Mouse (Mus musculus): ENCODE measurements around the gene Slc9a4. TPM values are rescaled to one million over a fixed set of nuclear protein-coding genes. Genes with fewer than 3 reads are reported as not detected.
"Not testable (repeated sequence)": the region's sequence is repeated elsewhere in the genome, so short reads cannot be mapped to it uniquely, and the experiment has no call there.

Gene Slc9a4
- 0.04 TPM in 1 of 2 replicates, not detected in the other for polyA plus RNA-seq (2015; fragmentation: Nextera tagmentation; extraction: Ambion mirVana)

DNA sequence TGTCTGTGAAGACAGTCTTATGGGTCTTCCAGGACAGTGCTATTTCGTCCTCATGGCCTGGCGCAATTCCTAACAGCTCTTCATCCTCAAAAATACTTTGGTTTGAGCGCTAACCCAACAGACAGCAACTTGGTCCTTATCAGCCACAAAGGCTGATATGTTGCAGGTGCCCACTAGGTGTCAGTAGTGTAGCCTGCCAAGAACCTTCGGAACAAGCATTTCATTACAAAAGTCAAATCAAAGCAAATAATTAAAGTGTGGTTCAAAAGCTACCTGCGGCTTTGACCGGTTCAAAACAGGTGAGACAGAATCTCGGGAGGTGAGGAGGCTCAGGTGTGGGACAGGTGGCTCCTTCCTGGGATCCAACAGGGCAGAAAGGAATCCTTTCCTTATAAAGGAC lies at the start of gene Slc9a4:
Slc9a4 (plus strand) TSS at position 298 of the 400 bp plus-strand sequence.
- Histone ChIP-seq H3K4me3 (no peak within 1 kb of the TSS), H3K4me2 (peak within 1 kb of the TSS; percentile 6; the same call in 1 of the 2 replicates), H3K9me3 (no peaks in the 10 kb centered on the region)

DNA sequence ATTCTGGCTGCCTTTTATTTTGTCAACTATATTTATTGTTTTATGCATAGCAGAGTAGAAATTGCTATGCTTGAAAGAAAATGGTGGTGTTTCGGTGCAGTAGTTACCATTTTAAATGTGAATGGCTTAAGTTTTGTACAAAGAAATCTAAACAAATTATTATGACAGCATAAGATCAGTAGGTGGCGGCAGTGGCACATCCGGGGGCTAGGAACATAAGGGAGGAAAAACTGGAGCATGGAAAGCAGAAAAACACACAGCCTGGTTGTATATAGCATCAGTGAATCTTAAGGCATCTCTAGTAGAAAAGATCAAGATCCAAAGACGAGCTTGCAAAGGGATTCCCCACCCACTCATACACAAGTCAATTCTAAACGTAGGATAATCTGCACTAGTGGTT lies 42.3 kb upstream of the Slc9a4 start:
- Histone ChIP-seq H3K4me1 (replicated peaks) (no peaks in the 10 kb centered on the region), H3K9me3 (no peaks in the 10 kb centered on the region), H3K9ac (no peak overlapping the region), H3K27ac (replicated peaks) (no peak overlapping the region), H3K36me3 (no peaks in the 10 kb centered on the region), H3K4me2 (no peak overlapping the region), H3K27me3 (no peaks in the 10 kb centered on the region), H3K4me3 (no peak overlapping the region)
- ATAC-seq (ENCODE audit: low read depth): no peak
- WGBS: 81% methylated on average over 5 of the region's 5 CpGs

More for the DNA sequence above, at the start of gene Slc9a4:
- H3K36me3 ChIP-seq: no peaks in the 10 kb centered on the region
- WGBS: 14% methylated on average over 7 of the region's 7 CpGs
- no peaks in the 10 kb centered on the region for H3K4me1 ChIP-seq (replicated peaks)
- H3K9ac ChIP-seq: no peak within 1 kb of the TSS
- H3K27ac ChIP-seq (replicated peaks): no peak within 1 kb of the TSS
- H3K27me3 ChIP-seq: peaks cover 6% of the 10 kb centered on the region
- no peak for ATAC-seq (ENCODE audit: low read depth)

DNA sequence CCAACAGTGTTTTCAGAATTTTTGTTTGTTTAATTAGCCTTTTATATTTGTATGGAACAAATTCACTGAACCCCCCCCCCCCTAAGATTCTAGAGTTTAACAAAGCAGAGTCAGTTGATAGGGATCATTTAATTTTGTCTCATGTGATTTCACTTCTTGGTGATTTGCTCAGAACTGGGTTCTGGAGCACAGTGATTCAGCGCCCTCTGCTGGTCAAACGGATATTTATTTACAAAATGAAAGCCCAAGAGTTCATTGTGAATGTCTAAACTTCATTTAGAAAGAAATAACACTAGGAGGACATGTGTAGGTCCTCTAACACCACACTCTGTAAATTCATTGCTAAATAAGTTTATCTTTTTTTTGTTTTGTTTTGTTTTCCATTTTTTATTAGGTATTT lies 35.2 kb upstream of the Slc9a4 start:
- H3K4me2 ChIP-seq: no peak overlapping the region
- H3K4me3 ChIP-seq: no peak overlapping the region
- no peaks in the 10 kb centered on the region for H3K27me3 ChIP-seq
- WGBS: 0% methylated on average over 2 of the region's 2 CpGs
- H3K9me3 ChIP-seq: no peaks in the 10 kb centered on the region
- no peaks in the 10 kb centered on the region for H3K36me3 ChIP-seq
- peaks cover 21% of the 10 kb centered on the region for H3K4me1 ChIP-seq (replicated peaks)
- no peak overlapping the region for H3K9ac ChIP-seq
- no peak for ATAC-seq (ENCODE audit: low read depth)
- no peak overlapping the region for H3K27ac ChIP-seq (replicated peaks)

DNA sequence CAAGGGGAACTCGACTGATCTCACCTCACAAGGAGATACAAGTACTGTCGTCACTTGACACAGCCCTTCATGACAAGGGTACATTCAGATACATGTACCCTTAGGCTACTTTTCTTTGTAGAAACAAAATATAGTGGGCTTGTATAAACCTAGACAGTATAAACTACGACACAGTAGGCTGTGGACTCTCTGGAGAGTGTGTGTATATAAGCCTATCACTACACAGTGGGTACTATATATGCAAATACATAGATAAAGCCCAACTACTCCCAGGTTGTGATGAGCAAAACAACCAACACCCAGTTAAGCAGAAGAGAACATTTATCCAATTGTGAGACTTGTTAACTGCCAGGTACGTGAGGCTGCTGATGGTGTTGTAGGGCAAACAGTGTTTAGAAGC lies 33.2 kb upstream of the Slc9a4 start:
- H3K27me3 ChIP-seq: no peaks in the 10 kb centered on the region
- 70% methylated on average over 4 of the region's 4 CpGs for WGBS
- H3K4me1 ChIP-seq (replicated peaks): peaks cover 21% of the 10 kb centered on the region
- H3K4me3 ChIP-seq: no peak overlapping the region
- no peaks in the 10 kb centered on the region for H3K36me3 ChIP-seq
- H3K4me2 ChIP-seq: peak overlapping the region; percentile 30; the same call in 1 of the 2 replicates
- no peak overlapping the region for H3K9ac ChIP-seq
- H3K27ac ChIP-seq (replicated peaks): peak overlapping the region; percentile 14; the same call in 1 of the 2 replicates
- ATAC-seq (ENCODE audit: low read depth): no peak; the same call in 1 of the 2 replicates
- H3K9me3 ChIP-seq: no peaks in the 10 kb centered on the region

DNA sequence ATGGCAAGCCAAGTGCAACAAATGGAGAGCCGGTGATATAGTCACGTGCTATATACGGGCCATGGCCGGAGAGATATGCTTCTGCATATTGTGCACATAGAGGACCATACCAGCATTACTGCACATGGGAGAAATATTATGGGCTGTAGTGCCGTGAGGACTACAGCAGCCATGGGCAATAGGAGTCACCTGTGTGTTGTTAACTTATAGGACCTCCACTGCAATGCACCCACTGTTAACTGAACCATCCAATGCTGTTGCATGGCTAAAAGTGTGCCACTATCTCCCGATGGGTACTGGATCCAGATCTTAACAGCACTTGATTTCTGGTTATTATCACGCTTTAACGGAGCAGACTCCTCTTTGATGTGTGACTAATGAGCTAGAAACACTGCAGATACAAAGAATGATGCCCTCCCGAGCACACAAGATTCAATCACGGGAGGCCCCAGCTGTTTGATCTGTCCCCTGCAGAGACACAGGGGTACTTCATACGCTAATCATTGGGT lies 32.8 kb upstream of the Slc9a4 start:
- 40% methylated on average over 11 of the region's 11 CpGs for WGBS
- ATAC-seq (ENCODE audit: low read depth): peak; percentile 86
- Histone ChIP-seq H3K36me3 (no peaks in the 10 kb centered on the region), H3K27ac (replicated peaks) (peak overlapping the region; percentile 14), H3K27me3 (no peaks in the 10 kb centered on the region), H3K9me3 (no peaks in the 10 kb centered on the region), H3K4me3 (no peak overlapping the region), H3K4me2 (peak overlapping the region; percentile 30), H3K9ac (no peak overlapping the region), H3K4me1 (replicated peaks) (peaks cover 21% of the 10 kb centered on the region)

DNA sequence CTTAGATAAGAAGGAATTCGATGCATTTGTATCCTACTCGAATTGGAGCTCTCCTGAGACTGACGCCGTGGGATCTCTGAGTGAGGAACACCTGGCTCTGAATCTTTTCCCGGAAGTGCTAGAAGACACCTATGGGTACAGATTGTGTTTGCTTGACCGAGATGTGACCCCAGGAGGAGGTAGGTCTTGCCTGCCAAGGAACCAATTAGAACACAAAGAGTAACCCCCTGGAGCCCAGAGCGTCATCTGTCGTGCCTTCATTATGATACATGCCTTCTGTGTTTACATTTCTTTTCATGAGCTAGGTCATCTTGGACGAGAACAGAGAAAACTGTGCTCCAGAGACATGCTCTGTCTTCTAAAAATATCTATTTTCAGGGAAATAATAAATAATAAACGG lies 32.1 kb upstream of the Slc9a4 start:
- H3K27ac ChIP-seq (replicated peaks): peak overlapping the region; percentile 14
- ATAC-seq (ENCODE audit: low read depth): peak; percentile 62; the same call in 1 of the 2 replicates
- no peak overlapping the region for H3K4me3 ChIP-seq
- 32% methylated on average over 10 of the region's 10 CpGs for WGBS
- H3K4me2 ChIP-seq: peak overlapping the region; percentile 30
- H3K9ac ChIP-seq: no peak overlapping the region
- peaks cover 21% of the 10 kb centered on the region for H3K4me1 ChIP-seq (replicated peaks)
- no peaks in the 10 kb centered on the region for H3K36me3 ChIP-seq
- no peaks in the 10 kb centered on the region for H3K9me3 ChIP-seq
- H3K27me3 ChIP-seq: no peaks in the 10 kb centered on the region

DNA sequence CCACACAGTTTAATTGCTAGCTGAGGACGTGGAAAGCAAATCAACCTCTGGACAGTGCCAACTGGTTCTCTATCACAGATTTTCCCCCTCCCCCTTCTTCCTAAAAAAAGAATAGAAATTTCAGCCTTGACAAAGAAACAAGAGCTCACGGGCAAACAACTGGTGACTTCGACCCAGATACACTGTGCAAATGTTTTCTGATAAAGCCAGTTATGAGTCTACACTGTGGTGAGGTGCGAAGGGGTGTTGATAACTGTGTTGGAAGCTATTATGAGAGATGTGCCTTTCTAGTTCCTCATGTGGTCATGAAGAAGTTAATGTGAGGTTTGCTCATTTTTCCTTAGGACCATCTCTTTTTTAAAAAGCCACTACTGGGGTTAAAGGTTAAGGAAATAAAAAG lies 10.5 kb upstream of the Slc9a4 start:
- no peaks in the 10 kb centered on the region for H3K36me3 ChIP-seq
- ATAC-seq (ENCODE audit: low read depth): no peak
- no peaks in the 10 kb centered on the region for H3K27me3 ChIP-seq
- no peaks in the 10 kb centered on the region for H3K9me3 ChIP-seq
- H3K9ac ChIP-seq: no peak overlapping the region
- H3K4me1 ChIP-seq (replicated peaks): no peaks in the 10 kb centered on the region
- H3K4me3 ChIP-seq: no peak overlapping the region
- no peak overlapping the region for H3K27ac ChIP-seq (replicated peaks)
- H3K4me2 ChIP-seq: no peak overlapping the region
- 85% methylated on average over 4 of the region's 4 CpGs for WGBS

DNA sequence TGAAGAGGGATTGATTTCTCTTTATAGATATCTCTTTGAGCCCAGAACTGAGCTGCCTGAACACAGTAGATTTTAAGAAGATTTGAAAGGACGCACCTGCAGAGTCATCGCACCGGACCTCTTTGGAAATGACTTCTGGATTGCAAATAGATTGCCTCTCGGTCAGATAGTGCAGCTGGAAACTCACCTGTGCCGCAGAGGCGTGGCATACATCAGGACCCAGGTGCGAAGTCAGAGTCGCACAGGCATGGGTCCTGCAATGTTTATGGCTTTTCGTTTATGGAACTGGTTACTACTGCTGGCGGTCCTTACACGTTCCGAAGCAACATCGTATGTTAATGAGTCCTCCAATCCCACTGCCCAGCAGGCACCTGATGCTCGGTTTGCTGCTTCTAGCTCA lies 388 bp downstream of the Slc9a4 start:
- H3K9ac ChIP-seq: no peak overlapping the region
- WGBS: 67% methylated on average over 14 of the region's 14 CpGs
- H3K36me3 ChIP-seq: no peaks in the 10 kb centered on the region
- no peak for ATAC-seq (ENCODE audit: low read depth)
- H3K27ac ChIP-seq (replicated peaks): no peak overlapping the region
- no peak overlapping the region for H3K4me3 ChIP-seq
- peaks cover 6% of the 10 kb centered on the region for H3K27me3 ChIP-seq
- H3K4me2 ChIP-seq: peak overlapping the region; percentile 6; the same call in 1 of the 2 replicates
- H3K4me1 ChIP-seq (replicated peaks): no peaks in the 10 kb centered on the region
- no peaks in the 10 kb centered on the region for H3K9me3 ChIP-seq

DNA sequence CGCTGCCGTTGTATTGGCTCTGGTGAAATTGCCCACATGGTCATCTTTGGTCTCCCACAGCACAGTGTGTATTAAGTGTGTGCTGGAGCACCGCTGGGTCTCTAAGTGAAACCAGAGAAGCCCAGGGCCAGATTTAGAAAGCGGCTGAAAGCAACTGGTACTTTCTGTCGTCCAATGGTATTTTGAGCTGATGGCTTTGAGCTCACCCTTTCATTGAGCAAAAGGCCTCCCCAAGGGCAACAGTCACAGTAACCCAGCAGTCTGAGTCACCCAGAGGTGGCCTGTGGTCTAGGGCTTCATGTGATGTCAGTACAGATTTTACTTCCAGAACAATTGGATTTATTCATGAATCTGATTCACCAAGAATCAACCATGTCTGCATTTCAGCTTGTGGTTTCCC lies 6.9 kb downstream of the Slc9a4 start:
- Histone ChIP-seq H3K4me2 (no peak overlapping the region), H3K9me3 (no peaks in the 10 kb centered on the region), H3K4me1 (replicated peaks) (no peaks in the 10 kb centered on the region), H3K4me3 (no peak overlapping the region), H3K9ac (no peak overlapping the region), H3K27me3 (no peaks in the 10 kb centered on the region), H3K27ac (replicated peaks) (no peak overlapping the region), H3K36me3 (no peaks in the 10 kb centered on the region)
- ATAC-seq (ENCODE audit: low read depth): no peak
- 87% methylated on average over 5 of the region's 5 CpGs for WGBS

DNA sequence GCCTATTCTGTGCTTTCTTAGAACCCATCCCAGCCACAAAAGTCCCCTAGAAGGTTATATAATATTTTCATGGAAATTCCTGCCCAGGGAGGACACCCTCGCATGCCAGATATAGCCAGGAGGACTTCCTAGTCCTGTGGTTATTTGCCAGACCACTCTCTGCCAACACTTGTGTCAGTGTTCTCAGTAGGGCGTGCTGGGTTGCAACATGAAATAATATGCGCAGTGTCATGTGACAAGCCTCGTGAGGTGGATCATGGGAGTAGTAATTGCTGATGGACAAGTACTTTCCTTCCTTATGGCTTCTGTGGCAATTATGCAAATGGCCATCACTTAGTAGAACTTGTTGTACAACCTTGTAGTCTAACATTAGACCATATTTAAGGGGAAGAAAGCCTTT lies 11.1 kb downstream of the Slc9a4 start:
- Histone ChIP-seq H3K4me1 (replicated peaks) (no peaks in the 10 kb centered on the region), H3K4me3 (no peak overlapping the region)
- WGBS: 90% methylated on average over 4 of the region's 4 CpGs

DNA sequence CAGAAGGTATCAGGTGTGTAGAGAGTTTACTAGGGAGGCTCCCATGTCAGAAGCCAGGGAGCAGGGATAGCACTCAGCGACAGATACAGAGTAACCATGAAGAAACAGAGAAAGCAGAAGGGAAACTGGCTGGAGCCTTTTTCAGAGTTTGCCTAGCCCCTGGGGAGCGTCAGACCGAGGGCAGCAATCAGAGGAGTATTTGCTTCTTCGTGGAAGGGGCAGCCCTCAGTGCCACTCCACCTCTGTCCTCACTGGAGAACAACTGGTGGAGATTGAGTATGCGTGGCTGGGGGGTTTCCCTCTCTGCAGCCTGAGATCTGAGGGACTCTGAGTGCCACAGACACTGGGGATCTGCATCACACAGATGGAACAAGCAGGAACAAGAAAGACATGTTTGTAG lies 17.9 kb downstream of the Slc9a4 start:
- Histone ChIP-seq H3K4me3 (no peak overlapping the region), H3K9ac (no peak overlapping the region), H3K9me3 (no peaks in the 10 kb centered on the region), H3K4me1 (replicated peaks) (no peaks in the 10 kb centered on the region), H3K4me2 (no peak overlapping the region), H3K27me3 (no peaks in the 10 kb centered on the region), H3K36me3 (no peaks in the 10 kb centered on the region), H3K27ac (replicated peaks) (no peak overlapping the region)
- WGBS: 69% methylated on average over 5 of the region's 5 CpGs
- no peak for ATAC-seq (ENCODE audit: low read depth)

More for the DNA sequence above, 11.1 kb downstream of the Slc9a4 start:
- no peaks in the 10 kb centered on the region for H3K27me3 ChIP-seq
- no peak for ATAC-seq (ENCODE audit: low read depth)
- H3K4me2 ChIP-seq: no peak overlapping the region
- H3K36me3 ChIP-seq: no peaks in the 10 kb centered on the region
- no peaks in the 10 kb centered on the region for H3K9me3 ChIP-seq
- no peak overlapping the region for H3K9ac ChIP-seq
- H3K27ac ChIP-seq (replicated peaks): no peak overlapping the region

DNA sequence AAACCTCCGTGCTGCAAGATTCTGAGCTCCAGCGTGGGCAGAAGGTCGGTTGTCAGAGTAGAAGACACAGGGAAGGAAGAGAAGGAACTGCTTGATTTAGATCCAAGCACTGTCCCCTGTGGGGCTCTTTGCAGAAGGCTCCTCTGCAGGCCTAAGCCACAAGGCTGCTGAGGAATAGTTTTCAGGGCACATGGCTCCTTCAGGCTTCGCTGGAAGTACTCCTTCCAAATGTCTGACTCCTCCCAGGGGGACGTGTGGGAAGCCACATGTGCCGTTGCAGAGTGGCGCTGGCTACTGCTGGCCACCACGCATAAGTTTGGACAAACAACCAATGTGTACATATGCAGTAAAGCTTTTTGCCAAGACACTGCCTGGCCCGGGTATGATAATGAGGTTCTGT lies 19.8 kb downstream of the Slc9a4 start:
- not testable (repeated sequence) for H3K4me3 ChIP-seq; H3K4me1 ChIP-seq (replicated peaks); H3K36me3 ChIP-seq; H3K9ac ChIP-seq; H3K4me2 ChIP-seq; H3K9me3 ChIP-seq; ATAC-seq (ENCODE audit: low read depth); H3K27ac ChIP-seq (replicated peaks); H3K27me3 ChIP-seq
- 88% methylated on average over 9 of the region's 9 CpGs for WGBS

All from neural tube, embryonic 13.5 days (tissue).